Mouse (Mus musculus): ENCODE data around the gene Dach1.

The Dach1 gene

DNA sequence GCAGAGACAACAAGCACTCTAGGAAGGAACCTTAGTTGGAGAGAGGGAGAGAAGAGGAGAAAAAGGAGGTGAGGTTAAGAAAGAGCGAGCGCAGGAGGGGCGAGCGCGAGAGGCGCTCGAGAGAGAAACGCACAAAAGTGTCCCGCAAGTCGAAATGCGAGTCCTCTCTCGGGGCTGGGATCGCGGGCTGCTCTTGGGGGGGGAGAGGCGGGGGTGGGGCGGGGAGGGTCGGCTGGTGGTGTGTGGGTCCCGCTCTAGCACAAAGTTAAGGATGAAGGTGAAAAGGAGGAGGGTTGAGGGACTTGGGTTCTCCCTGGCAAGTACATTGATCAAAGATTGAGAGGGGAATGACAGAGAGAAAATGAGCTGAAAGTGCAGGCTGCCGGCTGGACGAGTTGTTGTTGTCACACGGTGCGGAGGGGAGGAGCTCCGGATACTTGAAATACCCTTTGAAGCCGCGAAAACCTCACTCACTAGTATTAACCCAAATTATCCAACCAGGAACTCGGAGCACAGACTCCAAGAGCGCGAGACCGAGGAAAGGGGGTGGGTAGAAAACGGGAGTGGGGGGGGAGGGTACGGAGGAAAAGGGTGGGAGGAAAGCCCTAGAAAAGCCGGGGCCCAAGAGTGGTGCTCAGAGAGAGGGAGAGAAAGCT lies at the start of gene Dach1:
TSS of gene Dach1 (minus strand) at position 345 of the 656 bp plus-strand sequence.
- peak; percentile 91 for DNase-seq (ENCODE audit: low spot score)

DNA sequence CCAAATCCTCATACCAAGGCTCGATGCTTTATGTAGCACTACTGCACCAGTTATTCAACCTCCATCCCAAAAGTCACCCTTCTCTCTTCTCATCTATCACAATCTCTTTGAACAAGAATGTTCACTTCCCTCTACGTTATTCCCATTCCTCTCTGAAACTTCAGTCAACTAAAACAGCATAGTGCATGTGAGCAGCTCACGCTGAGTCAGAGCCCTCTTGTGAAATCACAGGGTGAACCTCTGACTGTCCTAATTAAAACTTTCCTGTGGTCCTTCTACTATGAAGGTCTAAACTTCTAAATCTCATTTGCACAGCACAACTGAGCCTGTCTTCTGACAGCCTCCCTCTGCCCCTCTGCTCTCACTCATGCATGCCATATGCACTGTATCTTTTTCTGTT lies 30.5 kb upstream of the Dach1 start:
- DNase-seq (ENCODE audit: low spot score): no peak

DNA sequence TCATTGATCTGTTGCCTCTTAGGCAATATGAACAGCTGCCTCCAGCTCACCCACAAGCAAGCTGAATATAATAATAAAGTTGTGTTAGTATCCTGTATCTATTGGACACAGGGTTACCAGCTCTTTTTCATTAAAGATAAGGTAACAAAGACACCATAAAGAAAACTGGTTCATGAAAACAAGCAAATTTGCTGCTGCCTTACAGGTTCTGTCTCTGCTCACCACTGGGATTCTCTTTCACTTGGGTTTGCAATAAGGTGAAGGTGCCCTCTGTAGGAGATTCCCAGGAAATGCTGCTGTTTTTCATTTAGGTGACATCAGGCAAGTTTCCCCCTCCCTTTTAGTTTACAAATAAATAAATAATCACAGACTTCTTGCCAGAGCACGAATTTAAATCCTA lies 12.0 kb upstream of the Dach1 start:
- DNase-seq (ENCODE audit: low spot score): peak; percentile 61

DNA sequence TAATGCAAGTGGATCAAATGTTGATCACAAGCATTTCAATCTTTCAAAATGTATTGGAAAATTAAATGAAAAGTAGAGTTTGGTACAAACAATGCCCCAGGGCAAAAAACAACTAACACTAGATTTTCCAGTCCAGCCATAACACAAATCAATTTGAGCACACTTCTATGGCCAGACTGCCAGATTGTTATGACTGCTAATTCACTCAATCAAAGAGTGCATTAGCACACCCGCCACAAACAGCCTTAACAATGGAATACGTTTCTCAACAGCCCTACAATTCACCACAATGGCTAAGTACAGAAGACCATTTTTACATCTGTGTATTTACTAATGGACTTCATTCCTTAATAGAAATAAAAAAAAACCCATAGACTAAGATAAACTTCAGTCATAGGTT lies 4.3 kb upstream of the Dach1 start:
- no peak for DNase-seq (ENCODE audit: low spot score)

DNA sequence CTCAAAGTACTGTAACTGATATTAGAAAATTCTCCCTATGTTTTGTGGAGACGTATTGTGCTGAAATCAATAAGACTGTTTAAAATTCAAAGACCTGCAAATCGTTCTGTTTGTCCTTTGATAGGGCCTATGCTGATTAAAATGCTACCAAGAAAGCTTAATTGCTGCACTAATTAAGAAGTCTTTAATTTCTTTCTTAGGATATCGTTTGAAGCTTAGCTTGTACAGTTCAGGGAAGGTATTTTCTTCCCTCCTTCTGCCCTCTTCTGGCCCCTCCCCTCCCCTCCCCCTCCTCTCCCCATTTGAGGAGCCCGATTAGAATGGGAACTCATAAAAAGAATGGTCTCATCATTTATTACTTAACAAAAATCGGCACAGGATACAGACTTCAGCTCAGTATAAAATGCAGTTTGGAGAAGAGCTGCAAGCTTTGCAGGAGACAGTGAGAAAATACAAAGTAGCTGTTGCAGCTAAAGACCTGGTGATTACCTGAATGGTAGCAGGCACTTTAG lies 2.9 kb upstream of the Dach1 start:
- DNase-seq (ENCODE audit: low spot score): no peak

DNA sequence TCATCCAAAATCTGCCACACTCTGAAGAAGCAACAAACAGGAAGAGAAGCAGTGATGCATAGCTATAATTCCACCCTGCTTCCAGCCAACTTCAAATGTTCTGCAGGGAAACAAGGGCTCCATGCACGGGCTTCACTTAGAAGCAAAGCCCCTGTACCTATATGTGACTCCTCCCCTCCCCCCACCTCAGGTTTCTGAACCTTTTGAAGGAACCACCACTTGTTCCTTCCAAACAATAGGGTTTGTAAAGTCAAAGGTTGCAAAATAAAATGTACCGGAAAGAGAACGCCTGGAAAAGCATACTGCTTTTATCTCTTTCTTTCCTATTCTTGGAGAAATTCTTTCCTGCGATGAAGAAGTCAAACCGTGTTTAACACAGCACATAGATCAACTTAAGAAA lies 2.3 kb upstream of the Dach1 start:
- DNase-seq (ENCODE audit: low spot score): no peak

DNA sequence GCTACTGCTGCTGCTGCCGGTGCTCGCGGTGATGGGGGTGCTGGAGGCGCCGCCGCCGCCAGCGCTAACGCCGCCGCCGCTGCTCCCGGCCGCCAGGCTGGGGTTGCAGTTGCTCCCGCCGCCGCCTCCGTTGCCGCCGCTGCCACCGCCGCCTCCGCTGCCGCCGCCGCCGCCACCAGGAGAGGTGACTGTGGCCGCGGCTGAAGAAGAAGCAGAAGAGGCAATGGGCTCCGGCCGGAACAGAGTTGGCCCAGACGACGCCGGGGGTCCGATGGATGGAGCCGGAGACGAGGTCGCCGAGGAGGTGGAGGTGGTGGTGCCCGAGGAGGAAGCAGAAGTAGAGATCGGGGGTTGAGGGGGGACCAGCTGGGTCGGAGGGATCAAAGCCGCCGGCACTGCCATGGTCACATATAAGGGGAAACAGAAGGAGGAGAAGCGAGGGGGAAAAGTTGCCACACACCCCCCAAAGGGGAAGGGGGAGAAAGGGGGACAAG lies 610 bp downstream of the Dach1 start:
- DNase-seq (ENCODE audit: low spot score): peak; percentile 58

DNA sequence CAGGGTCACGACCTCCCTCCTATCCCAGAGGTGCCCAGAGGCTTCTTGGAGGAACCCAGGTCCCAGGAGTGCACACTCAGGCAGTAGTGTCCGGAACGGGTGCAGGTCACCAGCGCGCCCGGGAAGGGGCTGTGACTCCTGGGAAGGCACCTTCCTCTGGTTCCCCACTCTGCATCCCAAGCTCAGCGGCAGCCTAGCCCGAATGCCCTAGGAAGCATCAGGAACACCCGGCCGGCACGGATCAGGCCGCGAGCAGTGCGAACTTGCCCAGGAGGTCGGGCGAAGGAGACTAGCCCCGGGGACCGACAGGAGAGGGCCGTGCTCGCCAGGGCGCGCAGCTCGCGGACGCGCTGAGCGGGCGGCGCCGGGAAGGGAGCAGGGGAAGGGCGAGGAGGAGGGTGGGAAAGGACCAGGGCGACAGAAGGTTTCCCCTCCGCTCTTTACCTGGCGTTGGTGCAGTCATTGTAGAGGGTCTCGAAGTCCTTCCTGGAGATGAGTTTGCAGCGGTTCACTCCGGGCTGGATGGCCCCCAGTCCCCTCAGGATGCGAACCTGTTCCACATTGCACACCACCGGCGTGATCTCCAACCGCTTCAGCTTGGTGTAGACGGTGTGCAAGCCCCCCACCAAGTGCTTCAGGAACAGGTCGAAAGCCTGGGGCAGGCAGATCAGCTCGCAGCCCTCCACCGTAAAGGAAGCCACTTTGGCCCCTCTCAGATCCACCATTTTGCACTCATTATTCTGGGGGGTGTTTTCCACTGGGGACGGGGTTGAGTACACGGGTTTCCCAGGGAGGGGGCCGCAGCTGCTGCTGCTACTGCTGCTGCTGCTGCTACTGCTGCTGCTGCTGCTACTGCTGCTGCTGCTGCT lies 1.3 kb downstream of the Dach1 start:
- DNase-seq (ENCODE audit: low spot score): peak; percentile 68

DNA sequence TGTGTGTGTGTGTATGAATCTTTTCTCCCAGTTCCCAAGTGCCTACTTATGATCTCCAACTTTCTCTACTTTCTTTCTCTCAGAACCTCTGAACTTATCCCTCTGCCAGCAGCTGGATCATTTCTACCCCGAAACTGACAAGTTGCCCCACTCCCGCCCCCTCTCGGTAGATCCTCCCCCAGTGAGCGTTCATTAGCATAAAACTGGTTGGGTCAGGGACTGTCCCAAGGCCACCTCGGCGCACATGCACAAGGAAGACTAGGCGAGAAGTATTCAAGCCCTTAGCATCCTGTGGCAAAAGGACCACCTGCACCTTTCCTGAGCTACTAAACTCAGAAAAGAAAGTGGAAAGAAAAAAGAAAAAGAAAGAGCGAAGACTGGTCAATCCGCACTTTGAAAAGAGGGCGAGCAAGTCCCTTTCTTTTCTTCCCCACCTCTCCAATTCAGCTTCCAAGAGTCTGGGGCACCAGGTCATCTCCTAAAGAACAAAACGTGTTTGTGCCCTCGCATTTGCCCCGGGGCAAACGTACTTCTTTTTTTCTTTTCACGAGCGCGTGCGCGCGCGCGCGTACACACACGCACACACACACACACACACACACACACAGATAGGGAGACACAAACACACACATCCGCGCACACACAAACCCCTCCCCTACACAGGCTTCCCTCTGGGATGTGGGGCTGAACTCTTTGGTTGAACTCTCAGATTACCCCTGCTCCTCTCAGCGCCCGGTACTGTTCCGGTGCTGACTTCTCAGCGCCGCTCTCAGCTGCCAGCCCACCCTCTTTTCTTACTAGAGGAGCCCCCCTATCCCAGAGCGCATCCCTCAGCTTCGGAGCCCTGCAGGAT lies 2.2 kb downstream of the Dach1 start:
- DNase-seq (ENCODE audit: low spot score): peak; percentile 72

DNA sequence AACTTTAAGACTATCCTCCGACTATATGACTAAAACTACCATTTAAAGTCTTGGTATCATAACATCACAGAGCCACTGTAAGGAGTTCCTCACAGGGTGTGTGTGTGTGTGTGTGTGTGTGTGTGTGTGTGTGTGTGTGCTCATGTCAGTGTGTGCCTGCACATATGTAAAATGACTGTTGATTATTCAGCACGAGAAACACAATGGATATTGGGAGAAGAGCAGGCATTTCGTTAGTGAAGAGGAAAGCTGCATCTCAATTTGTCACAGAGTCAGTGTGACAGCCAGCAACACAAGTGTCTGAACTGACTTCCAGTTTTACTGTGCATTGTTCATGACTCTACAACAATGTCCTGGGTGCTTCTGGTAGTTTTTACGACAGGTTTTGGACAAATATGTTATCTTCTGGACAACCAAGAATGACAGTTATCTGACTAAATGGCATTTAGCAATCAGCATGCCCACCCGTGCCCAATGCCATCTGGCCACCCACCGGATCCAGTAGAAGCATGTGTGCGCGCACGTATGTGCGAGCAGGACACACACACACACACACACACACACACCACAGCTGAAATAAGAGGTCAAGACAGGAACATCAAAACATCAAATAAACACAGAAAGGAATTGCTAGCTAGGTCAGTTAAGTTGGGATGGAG lies 3.1 kb downstream of the Dach1 start:
- peak; percentile 33 for DNase-seq (ENCODE audit: low spot score)

DNA sequence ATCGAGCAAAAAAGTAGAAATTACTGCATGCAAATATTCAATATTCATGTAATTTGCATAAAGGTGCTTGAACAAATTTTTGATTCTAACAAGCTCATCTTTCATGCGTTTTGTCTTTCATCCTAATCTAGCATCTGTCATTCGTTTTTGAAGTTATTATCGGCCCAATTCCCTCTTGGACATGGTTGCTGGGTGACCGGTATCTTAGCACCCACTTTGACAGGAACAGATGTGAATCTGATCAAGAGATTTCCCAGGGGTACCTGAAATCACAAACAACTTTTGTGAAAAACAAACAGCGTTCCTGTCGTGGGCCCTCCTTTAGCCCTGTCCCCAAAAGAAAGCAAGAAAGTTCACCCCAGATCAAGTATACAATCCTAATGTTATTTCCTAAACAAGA lies 12.8 kb downstream of the Dach1 start:
- no peak for DNase-seq (ENCODE audit: low spot score)

DNA sequence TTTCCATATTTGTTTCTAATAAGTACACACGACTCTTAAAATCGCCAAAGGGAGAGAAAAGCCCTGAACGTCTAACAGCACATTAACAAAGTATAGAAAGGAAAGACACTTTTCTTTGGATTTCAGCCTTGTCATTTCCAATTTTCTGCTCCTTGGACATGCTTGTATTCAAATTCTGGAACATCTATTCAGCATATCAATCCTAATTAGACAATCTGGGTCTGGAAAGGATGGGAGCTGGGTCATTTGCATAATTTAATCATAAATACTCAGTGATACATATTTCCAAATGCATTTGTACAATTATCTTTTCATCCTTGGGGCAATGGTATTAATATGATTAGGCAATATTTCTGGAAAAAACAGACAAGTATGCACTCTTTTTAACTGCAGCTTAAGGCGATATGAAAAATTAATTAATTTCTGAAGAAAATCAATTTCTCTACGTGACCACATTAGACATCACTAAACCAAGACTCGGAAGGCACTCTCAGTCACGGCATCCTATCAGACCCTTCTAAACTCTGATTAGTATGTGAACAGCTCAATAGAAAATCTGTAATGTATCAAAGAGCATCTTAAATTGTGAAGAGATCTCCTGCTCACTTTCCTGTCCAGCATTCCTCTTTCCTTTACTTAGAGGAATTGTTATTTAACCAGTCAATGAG lies 13.7 kb downstream of the Dach1 start:
- no peak for DNase-seq (ENCODE audit: low spot score)

DNA sequence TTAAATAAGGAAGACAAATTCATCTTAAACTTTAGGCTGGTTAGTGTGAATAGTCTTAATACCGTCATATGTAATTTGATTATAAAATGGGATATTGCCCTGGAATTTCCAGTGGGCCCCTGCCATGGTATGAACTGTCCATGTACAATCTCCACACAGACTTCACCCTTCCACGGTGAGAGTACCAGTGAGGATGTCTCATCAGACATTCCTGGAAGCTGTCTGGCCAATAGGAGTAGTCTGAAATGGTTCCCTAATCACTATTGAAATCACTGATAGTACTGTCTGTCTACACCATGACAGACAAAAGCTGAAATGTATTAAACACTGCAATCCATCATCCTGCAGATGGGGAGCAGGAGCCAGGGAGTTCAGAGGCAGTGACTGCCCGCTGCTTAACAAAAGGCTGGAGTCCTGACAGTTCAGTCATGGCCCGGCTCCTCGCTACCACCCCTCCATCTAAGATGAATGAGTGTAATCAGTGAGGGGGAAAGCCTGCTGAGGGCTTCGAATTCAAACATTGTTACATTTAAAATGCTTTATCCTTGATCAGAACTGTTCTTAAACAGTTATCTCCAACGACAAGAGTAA lies 14.6 kb downstream of the Dach1 start:
- DNase-seq (ENCODE audit: low spot score): peak; percentile 72

DNA sequence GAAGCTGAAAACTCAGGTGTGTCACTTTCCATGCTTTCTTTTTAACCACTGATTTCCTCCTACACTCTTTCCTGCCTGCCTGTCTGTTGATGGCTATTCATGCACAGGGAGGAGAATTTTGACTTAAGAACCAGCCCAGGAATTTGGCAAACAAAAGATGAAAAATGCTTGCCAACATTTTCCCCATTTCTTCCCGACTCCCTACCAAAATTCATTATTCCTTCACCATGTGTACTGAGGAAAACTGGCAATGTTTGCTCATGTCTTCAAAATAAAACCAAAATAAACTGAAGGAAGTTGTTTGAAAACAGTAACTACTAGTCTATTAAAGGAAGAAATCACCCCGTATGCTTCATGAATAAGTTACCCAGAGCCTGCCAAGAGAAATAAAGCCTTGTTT lies 27.8 kb downstream of the Dach1 start:
- DNase-seq (ENCODE audit: low spot score): no peak

DNA sequence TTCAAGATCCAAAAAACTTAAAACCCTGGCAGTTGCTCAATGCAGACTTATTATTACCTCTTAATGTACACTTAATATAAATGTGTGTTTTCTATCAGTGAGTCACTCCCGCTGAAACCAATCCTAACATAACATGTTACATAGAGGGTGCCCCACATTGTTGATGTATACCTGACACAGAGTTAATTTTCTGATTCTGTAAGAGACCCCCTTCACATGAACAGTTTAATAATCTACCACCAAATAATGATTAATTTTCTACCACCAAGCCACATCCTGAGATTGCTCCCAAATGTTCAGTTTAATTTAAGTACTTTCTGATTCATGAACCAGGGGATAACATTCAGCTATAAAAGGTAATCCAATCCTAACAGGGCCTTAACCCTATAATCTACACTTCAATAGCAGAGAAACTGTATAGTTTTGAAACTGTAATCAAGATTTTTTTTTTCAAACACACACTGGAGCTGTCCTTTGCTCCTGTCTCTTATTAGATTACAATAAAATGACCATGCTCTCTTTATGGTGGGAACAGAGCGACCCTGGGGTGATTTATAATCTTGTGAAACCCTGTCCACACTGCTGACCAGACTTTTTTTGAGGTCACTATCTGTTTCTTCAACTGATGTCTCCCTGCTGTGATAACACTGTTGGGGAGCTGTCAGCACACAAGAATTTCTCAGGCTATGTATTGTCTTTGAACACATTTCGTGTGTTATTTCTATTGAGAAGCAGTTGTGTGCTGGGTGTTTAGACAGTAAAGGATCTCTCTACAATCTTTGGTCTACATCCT lies 30.5 kb downstream of the Dach1 start:
- peak; percentile 68 for DNase-seq (ENCODE audit: low spot score)

DNA sequence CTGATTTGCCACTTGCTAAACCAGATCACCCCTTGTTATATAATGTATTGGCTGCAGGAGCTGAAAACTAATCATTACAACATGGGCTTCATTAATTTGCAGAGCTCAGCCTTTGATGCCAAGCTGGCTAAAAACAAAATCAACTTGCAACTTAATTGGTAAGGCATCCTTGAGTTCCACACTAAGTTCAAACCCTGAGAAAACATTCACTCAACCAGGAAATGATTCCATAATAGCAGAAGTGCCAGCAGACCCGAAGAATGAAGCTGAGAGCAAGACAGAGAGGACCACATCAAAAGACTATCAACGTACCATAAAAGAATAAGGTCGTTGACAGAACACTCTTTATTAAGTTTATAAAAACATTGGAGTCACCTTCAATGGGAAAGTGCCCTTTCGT lies 35.0 kb downstream of the Dach1 start:
- no peak for DNase-seq (ENCODE audit: low spot score)

DNA sequence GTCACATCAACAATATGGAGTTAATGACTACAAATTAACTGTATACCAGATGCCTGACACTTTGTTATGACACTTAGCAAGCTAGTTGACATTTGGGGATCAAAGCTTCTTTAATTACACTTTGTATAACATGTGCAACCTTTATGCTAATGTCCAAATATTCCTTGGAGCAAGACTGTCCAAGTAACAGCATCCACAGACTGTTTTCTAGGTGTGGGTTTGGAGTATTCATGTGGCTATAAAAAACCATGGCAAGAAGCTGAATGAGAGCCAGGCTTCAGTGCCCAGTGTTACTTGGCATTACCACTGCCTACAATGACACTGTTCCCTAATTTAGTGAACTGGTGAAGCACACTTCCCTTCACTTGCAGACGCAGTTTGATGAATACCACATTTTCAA lies 46.5 kb downstream of the Dach1 start:
- DNase-seq (ENCODE audit: low spot score): no peak

DNA sequence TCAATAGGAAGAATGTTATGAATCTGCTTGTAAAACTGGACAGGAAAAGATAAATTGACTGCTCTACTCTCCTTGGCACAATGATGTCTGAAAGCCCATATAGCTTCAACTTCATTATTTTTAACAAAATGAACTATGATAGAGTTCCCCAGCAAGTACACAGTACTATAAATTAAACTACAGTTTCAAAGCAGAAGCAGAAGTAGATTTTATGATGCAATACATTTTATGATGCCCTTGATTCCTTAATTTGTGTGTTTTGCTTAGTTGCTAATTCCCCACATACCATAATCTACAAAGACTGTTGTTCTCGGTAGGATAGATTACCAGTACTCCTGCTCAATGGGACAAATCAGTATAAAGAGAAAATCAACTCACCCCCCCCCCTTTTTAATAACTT lies 52.9 kb downstream of the Dach1 start:
- DNase-seq (ENCODE audit: low spot score): no peak

DNA sequence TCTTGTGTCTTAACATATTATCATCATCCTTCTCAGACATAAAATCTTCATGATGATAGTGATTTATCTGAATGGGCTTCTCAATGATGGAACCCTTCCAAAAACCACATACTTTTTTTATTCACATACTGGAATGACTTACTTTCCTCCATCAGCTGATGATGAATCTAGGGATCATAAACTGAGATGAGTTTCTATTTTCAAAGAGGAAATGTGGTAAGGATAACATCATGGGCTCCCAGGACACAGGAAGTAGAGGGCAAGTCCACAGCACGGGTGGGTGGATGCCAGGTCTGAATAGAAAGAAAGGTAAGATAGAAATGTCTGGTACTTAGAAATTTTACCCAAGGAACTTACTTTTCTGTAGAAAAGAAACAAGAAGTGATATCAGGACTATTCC lies 56.5 kb downstream of the Dach1 start:
- no peak for DNase-seq (ENCODE audit: low spot score)

DNA sequence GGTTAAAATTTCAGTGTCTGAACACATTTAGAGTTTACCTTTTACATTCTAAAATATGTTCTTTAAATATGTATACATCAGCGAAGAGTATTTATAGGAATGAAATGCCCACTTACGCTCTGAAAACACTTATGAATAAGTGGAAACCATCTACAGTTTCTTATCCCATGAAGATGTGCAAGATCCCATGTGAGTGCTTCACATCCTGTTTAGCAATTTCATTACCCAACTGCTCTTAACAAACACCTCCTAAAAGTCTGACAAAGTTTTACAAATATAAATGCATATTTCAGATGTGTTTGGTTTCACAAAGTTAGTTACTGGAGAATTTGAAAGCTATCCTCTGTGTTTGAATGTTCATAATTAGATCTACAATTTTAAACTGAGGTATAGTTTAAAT lies 59.6 kb downstream of the Dach1 start:
- DNase-seq (ENCODE audit: low spot score): no peak
